Mouse (Mus musculus) bone marrow macrophage, adult 2 months (primary cell): ENCODE measurements around the gene Slc38a6.

Experiments
- CTCF ChIP-seq: IDR thresholded peaks from 2 replicates; pipeline ENCODE4 v1.5.1; 2012; ENCODE audit warnings: low read depth, mild to moderate bottlenecking, low read length, moderate library complexity
- POLR2A ChIP-seq: IDR thresholded peaks from 2 replicates; pipeline ENCODE4 v1.6.1; 2012; ENCODE audit warnings: mild to moderate bottlenecking, low read depth, low read length, borderline replicate concordance

GRCm38 (mm10) chr12:73350982-73351381 lies 64.4 kb downstream of the Slc38a6 start:
- TF ChIP-seq CTCF (no peak), POLR2A (no peak)
